Mouse (Mus musculus): ENCODE data around the gene Jade2. TPM values are rescaled to one million over a fixed set of nuclear protein-coding genes. Genes with fewer than 3 reads are reported as not detected.

Gene Jade2
- 10 to 100 TPM; 12.3 to 13.4 TPM for total RNA-seq (2021)
- long read RNA-seq, experiment 1, full-length matches to known transcripts: 1 of 4 reads
- long read RNA-seq, experiment 1, partial matches to known transcripts: 3 of 4 reads
- long read RNA-seq, experiment 1, other reads (novel, unspliced or antisense): 0 of 4 reads
- long read RNA-seq, experiment 2, full-length matches to known transcripts: 1 of 2 reads
- long read RNA-seq, experiment 2, partial matches to known transcripts: 0 of 2 reads
- long read RNA-seq, experiment 2, other reads (novel, unspliced or antisense): 1 of 2 reads

- intact Hi-C loops (cut with DNase I): no loop called here
- DNase-seq (ENCODE audit: low spot score in 2 of 2): peak; percentile 53 to 56
These were observed at the start of gene Jade2 for GRCm38 (mm10) chr11:51857081-51857671. Gene Jade2 (minus strand): TSS chr11:51857653.

GRCm38 (mm10) chr11:51904224-51904623 lies 46.8 kb upstream of the Jade2 start:
- intact Hi-C loops (cut with DNase I): no loop called here
- DNase-seq (ENCODE audit: low spot score in 2 of 2): no peak

GRCm38 (mm10) chr11:51899691-51900090 lies 42.2 kb upstream of the Jade2 start:
- DNase-seq (ENCODE audit: low spot score in 2 of 2): no peak
- intact Hi-C loops (cut with DNase I): no loop called here

DNA sequence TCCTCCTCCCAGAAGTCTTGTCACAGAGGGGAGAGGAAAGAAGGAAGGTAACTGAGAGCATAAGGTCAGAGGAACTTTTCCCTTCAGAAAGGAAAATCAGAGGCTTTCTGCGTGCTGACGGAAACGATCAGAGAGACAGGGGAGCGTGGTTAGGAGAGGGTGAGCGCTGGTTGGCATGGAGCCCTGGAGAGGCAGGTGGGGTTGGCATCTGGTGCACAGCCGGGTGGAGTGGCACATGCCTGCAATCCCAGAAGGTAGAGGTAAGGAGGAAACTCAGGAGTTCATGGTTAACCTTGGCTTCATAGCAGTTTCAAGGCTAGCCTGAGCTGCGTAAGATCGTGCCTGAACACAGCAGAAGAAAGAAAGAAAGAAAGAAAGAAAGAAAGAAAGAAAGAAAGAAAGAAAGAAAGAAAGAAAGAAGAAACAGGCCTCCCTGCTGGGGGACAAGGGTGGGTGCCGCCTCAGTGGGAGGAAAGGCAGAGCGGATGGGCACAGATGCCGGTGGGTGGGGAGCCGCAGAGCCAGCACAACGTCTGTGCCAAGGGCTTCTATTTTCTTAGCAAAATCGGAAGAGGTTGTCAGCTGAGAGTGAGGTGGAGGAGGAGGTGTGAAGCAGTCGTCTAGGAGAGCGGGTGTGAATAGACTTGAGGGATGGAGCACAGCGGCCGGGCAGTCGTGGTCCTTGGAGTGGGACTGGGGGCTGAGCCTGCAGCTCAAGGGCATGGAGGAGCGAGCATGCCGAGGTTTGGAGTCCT lies 41.0 kb upstream of the Jade2 start:
- intact Hi-C loops (cut with DNase I): no loop called here
- DNase-seq (ENCODE audit: low spot score in 2 of 2): peak; percentile 82 to 85

DNA sequence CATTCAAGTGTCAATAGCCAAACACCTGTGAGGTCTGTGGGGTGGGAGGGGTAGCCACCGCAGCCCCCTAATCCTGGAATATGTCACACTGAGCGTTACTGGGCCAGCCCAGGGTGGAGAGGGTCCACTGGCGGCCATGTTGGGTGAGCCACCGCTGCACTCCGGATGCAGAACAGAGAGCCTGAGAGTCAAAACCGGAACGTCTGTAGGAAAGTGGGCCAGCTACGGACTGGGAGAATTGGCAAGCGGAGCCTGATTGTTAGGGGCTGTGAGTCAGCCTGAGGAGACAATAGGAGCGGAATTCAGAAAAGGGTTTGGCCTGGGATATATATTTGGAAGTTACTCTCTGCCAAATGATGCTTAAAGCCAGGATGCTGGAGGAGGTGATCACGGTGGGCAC lies 39.9 kb upstream of the Jade2 start:
- intact Hi-C loops (cut with DNase I): no loop called here
- DNase-seq (ENCODE audit: low spot score in 2 of 2): peak in 1 of 2 experiments; percentile 8

DNA sequence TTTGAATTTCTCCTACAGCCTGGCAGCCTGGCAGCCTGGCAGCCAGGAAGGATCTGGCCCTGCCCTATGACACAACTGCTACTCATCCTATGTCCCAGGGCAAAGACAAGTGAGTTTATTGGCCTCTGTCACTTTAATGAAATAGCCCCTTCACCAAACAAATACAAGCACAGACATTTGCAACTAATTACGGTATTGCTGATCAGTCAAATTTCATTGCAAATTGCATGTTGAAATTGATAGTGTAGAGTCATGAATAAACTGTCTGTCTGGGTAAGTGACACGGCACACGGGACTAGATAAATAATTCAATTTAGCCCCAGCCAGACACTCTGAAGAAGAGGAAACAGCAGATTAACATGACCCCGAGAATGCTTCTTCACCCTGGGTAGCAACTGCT lies 38.6 kb upstream of the Jade2 start:
- DNase-seq (ENCODE audit: low spot score in 2 of 2): no peak
- intact Hi-C loops (cut with DNase I): no loop called here

GRCm38 (mm10) chr11:51885681-51886080 lies 28.2 kb upstream of the Jade2 start:
- intact Hi-C loops (cut with DNase I): no loop called here
- no peak for DNase-seq (ENCODE audit: low spot score in 2 of 2)

DNA sequence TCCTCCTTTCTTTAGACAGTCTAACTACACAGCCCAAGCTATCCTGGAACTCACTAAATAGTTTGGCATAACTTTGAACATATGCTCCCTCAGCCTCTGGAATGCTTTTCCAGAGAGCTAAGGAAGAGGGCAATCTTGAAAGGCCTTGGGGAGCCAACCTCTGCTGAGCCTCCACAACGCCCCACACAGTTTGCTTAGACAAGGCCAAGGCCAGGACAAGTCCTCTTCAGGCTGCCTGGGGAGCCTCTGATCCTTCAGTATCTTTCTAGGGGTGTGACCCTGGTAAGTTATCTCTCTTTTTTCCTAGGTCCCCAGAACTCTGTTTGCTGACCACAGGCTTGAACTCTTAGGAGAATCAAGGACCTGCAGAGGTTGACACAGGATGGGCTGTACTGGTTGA lies 26.6 kb upstream of the Jade2 start:
- no peak for DNase-seq (ENCODE audit: low spot score in 2 of 2)
- intact Hi-C loops (cut with DNase I): no loop called here

DNA sequence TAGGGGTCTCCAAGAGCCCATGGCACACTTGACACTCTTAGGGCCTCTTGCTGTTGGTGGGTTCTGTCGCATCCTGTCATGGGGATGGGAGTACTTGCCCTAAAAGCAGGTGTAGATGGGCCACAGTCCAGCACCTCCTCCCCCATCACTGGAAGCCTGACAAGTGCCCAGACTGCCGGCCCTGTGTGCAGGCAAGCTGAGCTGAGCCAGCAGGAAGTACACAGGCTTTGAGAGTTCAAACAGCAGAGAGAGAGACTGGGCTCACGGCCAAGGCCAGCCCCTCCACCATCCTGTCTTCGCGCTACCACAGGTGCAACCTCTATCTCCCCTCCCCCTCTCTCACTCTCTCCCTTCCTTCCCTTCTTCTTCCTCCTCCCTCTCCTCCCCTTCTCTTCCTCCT lies 26.2 kb upstream of the Jade2 start:
- intact Hi-C loops (cut with DNase I): no loop called here
- DNase-seq (ENCODE audit: low spot score in 2 of 2): no peak

DNA sequence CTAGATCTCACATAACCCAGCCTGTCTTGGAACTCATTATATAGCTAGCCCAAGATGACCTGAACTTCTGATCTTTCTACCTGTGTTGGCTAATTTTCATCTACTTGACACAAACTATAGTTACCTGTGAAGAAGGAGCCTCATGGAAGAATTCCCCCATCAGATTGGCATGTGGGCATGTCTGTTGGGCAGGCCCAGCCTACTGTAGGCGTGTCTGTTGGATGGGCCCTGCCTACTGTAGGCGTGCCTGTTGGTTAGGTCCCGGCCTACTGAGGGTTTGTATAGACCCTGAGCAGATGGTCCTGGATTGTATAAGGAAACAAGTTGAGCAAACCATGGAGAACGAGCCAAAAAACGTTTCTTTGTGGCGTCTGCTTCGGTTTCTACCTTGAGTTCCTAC lies 24.3 kb upstream of the Jade2 start:
- intact Hi-C loops (cut with DNase I): no loop called here
- no peak for DNase-seq (ENCODE audit: low spot score in 2 of 2)

- intact Hi-C loops (cut with DNase I): no loop called here
- no peak for DNase-seq (ENCODE audit: low spot score in 2 of 2)
These were observed 23.7 kb upstream of the Jade2 start for GRCm38 (mm10) chr11:51881041-51881730.

- intact Hi-C loops (cut with DNase I): no loop called here
- no peak for DNase-seq (ENCODE audit: low spot score in 2 of 2)
These were observed 19.5 kb upstream of the Jade2 start for GRCm38 (mm10) chr11:51876943-51877344.

- DNase-seq (ENCODE audit: low spot score in 2 of 2): no peak
- intact Hi-C loops (cut with DNase I): no loop called here
These were observed 18.3 kb upstream of the Jade2 start for GRCm38 (mm10) chr11:51875792-51876195.

DNA sequence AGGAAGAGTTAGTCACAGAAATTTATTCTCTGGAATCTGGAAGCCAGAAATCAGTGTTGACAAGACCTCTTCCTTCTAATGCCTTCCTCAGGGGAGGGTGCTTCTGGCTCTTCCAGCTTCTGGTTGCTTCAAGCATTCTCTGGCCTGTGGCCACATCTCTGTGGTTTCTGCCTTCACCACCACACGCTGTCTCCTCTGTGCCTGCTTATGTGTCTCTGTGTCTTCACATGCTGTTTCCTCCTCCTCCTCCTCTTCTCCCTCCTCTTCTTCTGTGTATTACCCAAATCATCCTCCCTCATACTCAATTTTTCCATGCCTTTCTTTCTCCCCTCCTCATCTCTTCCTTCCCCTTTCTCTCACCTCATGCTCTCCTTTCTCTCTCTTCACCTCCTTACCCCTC lies 17.6 kb upstream of the Jade2 start:
- DNase-seq (ENCODE audit: low spot score in 2 of 2): no peak
- intact Hi-C loops (cut with DNase I): no loop called here

DNA sequence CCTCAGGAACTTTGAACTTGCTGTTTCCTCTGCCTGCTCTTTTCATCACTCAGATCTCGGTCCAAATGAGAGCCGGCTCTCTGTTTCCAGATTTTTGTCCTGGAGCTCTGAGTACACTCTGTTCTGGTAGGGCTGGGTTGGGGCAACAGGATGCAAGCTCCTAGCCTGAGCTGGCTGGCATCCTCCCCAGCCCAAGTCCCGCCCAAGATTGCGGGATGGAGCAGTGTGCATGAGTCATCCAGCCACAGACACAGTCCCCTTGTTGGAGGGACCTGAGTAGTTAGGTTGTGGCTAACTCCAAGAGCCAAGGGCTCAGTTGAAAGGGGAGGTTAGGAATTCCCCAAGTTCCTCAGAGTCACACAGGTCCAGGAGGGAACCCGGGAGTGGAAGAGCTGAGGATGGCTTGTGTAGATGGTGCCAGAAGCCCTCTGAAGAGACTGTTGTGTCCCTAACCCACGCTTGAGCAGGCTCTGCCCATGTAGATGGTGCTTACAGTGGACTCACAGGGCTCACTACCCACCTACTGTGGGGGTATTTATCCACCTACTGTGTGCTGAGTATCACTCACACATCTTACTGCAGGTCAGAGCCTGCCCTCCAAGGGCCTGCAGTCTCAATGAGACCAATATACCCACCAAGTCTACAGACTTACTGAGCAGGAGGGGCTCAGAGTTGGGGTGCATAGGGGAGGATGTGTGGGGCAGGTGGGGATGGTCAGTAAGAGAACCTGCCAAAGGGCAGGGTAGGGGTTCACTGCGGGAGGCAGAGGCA lies 17.0 kb upstream of the Jade2 start:
- intact Hi-C loops (cut with DNase I): no loop called here
- peak in 1 of 2 experiments; percentile 58 for DNase-seq (ENCODE audit: low spot score in 2 of 2)

DNA sequence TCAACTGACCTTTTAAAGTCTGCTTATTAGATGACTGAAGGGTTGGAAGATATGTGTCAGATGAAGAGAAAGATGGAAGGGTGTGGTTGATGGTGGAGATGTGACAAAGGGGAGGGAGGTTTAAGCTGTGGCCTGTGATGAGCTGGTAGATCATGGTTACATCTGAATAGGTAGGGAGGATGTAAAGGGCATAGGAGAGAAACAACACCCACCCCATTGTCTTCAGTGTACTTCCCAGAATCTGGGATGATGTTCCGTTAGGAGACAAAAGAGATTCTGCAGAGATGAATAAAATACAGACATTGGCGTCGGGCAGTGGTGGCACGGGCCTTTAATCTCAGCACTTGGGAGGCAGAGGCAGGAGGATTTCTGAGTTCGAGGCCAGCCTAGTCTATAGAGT lies 15.7 kb upstream of the Jade2 start:
- intact Hi-C loops (cut with DNase I): no loop called here

GRCm38 (mm10) chr11:51867261-51867660 lies 9.8 kb upstream of the Jade2 start:
- DNase-seq (ENCODE audit: low spot score in 2 of 2): no peak
- intact Hi-C loops (cut with DNase I): no loop called here

More for the DNA sequence above, 15.7 kb upstream of the Jade2 start:
- no peak for DNase-seq (ENCODE audit: low spot score in 2 of 2)

- DNase-seq (ENCODE audit: low spot score in 2 of 2): no peak
- intact Hi-C loops (cut with DNase I): no loop called here
These were observed 8.6 kb upstream of the Jade2 start for GRCm38 (mm10) chr11:51866020-51866419.

- intact Hi-C loops (cut with DNase I): no loop called here
- no peak for DNase-seq (ENCODE audit: low spot score in 2 of 2)
These were observed 3.2 kb upstream of the Jade2 start for GRCm38 (mm10) chr11:51860666-51861065.
